Mouse (Mus musculus) cerebellum, postnatal 25 days (tissue): ENCODE results near the gene Cycs.

Experiments used
- DNase-seq, 2 experiments: peaks; one replicate each; pipeline ENCODE4 v3.0.0; 2021; ENCODE audit warnings: mixed read lengths in 2 of 2

The Cycs gene

GRCm38 (mm10) chr6:50542535-50542934 is 23.8 kb downstream of the Cycs start:
- DNase-seq: no peak

DNA sequence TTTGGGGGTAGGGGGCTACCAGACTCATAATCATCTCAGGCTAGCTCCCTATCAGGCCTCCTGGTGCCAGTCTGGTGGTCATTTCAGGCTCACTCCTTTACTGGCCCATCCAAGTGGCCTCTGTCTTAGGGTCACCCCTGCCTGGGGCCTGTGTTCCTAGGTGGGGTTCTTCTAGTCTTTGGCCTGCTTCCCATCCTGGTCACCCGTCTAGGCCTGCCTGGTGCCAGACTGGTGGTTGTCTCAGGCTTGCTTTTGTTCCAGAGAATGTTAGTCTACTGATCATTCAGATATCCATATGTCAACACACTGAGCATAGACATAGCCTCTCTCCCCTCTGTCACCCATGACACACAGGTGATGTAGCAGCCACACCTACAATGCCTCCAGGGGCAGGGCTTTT is 26.7 kb downstream of the Cycs start:
- no peak for DNase-seq

DNA sequence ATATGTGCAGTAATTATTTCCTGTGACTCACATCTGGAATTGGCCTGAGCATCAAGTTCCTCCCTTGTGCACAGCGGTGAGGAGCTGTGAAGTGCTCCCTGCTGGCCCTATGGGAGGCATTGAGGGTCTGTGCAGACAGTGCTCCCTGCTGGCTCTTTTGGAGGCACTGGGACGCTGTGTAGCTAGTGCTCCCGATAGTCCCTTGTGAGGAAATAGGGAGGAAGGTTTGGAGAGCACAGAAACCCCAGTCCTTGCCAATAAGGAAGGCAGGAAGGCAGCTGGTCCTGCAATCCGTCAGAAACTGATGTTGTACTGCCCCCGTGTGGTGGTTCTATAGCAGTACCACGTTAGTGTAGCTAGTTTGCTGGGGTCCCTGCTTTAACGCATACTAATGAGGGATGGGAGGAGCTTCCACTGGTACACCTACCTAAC is 29.9 kb downstream of the Cycs start:
- DNase-seq: peak; percentile 76 to 89

GRCm38 (mm10) chr6:50535346-50535745 is 31.0 kb downstream of the Cycs start:
- no peak for DNase-seq

- no peak for DNase-seq
Measured at GRCm38 (mm10) chr6:50531920-50532319, 34.4 kb downstream of the Cycs start.

- no peak for DNase-seq
Measured at GRCm38 (mm10) chr6:50531003-50531402, 35.3 kb downstream of the Cycs start.

GRCm38 (mm10) chr6:50529194-50529593 is 37.1 kb downstream of the Cycs start:
- DNase-seq: no peak

- DNase-seq: no peak
Measured at GRCm38 (mm10) chr6:50527416-50527815, 38.9 kb downstream of the Cycs start.

DNA sequence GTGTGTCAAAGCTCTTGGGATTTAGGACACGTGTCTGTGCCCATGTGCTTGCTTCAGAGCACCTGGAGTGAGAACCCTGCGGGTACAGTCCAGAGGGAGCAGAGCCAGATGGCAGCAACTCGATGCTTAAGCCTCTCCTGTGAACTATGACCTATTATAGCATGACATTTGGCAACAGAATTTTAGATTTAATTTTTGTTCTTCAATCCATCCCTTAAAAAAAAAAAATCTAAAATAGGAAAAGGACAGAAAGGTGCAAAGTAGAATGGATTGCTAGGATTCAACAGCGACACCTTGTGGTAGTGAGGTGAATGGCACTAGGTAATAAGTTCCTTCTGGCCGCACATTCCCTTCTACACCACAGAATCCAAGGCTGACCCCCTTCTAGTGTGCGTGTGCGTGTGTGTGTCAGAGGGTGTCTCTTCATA is 39.7 kb downstream of the Cycs start:
- peak; percentile 62 to 83 for DNase-seq

DNA sequence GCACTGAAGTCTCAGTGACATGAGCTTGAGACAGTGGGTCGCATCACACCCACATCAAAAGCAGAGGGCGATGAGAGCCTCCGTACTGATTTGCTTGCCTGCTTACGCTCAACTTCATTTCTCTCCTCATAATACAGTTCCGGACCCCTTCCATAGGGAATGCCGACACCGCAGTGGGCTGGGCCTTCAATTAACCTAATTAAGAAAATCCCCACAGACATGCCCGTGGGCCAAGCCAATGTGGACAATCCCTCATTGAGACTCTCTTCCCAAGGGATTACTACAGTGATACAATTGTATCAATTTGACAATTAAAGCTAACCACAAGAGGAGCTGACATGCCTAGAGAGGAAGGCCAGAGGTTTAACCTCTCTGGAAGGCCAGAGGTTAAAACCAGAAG is 40.5 kb downstream of the Cycs start:
- DNase-seq: no peak

DNA sequence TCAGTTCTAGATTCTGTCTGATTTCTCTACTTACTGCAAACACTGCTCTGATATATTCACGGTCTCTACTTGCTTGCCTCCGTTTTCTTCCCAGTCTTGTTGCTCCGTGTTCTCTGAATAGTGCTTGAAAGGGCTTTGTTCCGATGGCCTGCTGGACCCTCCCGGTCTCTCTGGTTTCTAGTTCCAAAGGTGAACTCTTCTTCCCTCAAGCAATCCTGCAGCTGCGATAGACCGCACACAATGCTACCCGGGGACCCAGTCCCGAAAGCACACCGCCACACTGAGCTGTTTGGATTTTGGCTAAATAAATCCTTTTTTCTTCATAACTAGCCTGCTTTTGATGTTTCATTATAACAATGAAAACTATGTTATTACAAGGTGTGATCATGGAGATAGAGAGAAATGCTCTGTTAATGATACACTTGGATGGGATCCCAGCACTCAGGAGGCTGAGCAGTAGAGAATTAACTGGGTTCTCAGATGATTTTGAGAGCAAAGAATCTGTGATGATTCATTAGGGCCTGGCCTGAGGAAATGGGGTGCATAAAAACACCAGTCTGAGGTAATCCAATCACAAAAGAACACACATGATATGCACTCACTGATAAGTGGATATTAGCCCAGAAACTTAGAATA is 42.0 kb downstream of the Cycs start:
- no peak for DNase-seq

DNA sequence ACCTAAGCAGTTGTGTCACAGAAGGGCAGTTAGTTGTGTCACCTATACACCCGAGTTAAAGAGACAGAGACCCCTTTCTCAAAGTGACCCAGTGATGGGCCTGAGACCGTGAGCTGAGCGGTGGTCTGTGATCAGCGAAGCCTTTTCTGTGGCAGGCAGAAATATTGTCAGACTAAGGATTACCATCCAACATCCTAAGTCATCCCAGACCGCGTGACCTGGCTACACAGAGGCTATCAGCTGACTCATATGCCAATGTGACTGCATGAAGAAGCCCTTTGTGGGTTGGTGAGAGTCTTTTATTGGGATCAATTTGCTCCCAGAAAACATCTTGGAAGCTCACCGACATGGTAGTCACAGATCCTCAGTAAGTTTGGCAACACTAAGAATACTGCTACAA is 43.6 kb downstream of the Cycs start:
- DNase-seq: no peak

- DNase-seq: no peak
Measured at GRCm38 (mm10) chr6:50521532-50522135, 44.7 kb downstream of the Cycs start.

- DNase-seq: no peak
Measured at GRCm38 (mm10) chr6:50520139-50520538, 46.2 kb downstream of the Cycs start.

DNA sequence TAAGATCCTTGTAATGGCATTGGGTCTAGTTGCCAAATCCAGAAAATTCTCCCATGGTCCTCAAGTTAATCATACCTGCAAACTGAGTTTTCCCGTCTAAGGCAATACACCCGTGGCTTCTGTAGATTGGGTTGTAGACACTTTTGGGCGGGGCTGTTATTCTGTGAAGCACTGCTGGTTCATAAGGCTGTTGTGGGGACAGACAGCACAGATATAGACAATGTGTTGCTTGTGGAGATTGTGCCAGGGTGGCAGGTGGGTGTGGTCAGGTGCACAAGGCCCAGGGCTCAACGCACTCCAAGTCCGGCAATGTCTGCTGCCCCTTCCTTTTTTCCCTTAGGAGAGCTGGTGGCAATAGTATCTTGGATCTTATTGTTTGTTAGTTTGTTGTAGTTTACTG is 48.0 kb downstream of the Cycs start:
- DNase-seq: no peak
